Mouse (Mus musculus) layer of hippocampus, adult 8-10 months (tissue): ENCODE data around the gene Tmem54. TPM values are rescaled to one million over a fixed set of nuclear protein-coding genes. Genes with fewer than 3 reads are reported as not detected.

Experiments
- DNase-seq, 2 experiments: peaks; one replicate each; pipeline ENCODE4 v3.0.0; 2022; ENCODE audit warnings: low spot score in 2 of 2
- total RNA-seq, 4 experiments: library from RNA; stranded (reverse); gene quantifications; 2 replicates each; pipeline ENCODE4 v1.2.4; 2022

Tmem54 gene
- total RNA-seq, 4 experiments from 2014 or later, result not detected

DNA sequence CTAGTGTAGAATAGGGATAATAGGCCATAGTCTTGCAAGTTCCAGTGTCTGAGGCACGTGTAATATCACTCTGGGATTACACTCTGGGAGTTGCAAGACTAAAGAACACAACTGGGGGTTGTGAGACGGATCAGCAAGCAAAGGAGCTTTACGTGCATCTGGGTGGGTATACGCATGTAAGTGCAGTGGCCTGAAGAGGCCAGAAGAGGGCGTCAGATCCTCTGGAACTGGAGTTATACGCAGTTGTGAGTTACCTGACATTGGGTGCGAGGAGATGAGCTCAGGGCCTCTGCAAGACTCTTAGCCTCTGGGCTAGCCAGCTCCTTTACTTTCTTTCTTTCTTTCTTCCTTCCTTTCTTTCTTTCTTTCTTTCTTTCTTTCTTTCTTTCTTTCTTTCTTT, 8.3 kb upstream of the Tmem54 start:
- DNase-seq, result no peak

DNA sequence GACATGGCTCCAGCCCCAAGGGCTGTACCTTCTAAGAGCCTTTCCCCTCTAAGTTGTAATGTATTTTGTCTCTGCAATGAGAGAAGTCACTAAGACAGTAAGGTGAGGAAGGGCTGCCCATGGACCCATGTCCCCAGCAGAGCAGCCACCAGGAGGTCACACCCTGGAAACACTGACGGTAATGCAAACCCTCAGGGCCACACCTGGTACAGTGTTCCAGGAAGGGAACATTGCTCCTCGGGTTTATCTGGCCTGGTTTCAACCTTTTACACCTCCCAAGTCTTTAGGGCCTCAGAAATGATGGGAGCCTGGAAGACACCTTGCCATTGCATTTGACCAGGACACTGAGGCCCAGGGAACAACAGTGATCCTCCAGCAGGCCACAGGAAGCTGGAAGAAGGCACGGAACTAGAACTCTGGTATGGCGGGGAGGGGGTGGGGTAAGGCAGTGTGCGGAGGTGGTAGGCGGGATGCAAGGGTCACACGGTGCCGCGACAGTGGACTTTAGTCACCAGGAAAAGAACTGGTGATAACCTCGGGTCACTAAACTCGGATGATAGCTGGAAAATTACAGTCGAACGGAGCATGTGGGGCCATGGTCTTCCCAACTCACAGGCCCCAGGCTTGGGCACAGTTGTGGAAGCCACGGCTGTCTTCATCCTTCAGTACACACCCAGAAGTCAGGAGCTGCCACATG, 3.1 kb upstream of the Tmem54 start:
- DNase-seq, result no peak

DNA sequence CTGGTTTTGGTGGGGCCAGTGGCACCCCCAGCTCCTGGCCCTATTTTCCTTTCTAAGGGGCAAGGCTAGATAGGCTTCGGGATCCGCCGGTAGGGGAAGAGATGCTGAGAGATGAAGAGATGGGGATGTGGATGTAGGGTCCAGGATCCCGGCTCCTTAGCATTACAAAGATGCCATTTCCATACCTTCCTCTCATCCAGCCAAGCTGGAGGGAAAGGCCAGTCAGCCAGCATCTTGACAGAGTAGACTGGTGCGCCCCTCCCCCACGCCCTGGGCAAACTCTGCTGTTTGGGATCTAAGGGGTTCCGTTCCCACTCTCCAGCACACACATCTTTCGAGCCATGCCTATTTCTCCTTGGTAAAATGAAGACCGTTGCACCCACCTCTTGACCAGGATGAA, 725 bp downstream of the Tmem54 start:
- DNase-seq, result no peak

GRCm38 (mm10) chr4:129107348-129107899, 2.1 kb downstream of the Tmem54 start:
- no peak for DNase-seq

- DNase-seq, result no peak
Measured at GRCm38 (mm10) chr4:129108624-129109023, 3.3 kb downstream of the Tmem54 start.

DNA sequence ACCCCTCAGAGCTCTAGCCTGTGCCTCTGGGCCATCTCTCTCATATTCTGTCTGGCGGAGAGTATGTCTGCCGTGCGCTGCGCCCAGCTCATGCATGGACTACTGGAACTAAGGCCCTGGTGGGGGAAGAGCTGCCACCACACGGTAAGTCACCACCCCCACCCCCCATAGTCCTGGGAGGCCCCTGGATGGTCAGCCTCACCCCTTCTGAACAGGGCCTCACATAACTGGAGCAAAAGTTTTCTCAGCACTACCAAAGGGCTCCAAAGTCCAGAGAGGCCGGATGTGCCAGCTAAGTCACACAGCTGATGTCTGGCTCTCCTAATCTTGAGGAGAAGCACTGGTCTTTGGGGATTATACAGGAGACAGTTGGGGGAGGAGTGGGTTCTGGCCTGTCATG, 5.5 kb downstream of the Tmem54 start:
- DNase-seq, result no peak

GRCm38 (mm10) chr4:129111350-129111749, 6.0 kb downstream of the Tmem54 start:
- DNase-seq, result no peak

GRCm38 (mm10) chr4:129112231-129112630, 6.9 kb downstream of the Tmem54 start:
- DNase-seq, result no peak

GRCm38 (mm10) chr4:129113083-129113988, 8.0 kb downstream of the Tmem54 start:
- DNase-seq, result peak; percentile 87 to 88

DNA sequence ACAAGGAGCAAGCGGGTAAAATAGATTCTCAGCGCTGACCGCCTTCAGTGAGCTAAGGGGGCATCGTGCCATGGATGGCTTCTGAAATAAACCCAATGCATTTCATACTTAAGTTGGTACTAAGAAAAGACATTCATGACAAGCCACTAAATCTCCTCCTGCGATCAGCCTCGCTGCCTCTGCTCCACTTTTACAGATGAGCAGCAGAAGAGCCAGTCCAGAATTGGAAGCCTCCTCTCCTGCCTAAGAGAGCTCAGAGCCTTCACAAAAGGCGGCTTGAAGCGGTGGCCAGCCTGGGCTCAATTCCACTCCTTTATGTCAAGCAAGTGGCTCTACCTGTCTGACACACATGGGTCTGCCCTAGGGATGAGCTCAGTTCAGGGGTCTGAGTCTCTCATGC, 11.4 kb downstream of the Tmem54 start:
- no peak for DNase-seq

DNA sequence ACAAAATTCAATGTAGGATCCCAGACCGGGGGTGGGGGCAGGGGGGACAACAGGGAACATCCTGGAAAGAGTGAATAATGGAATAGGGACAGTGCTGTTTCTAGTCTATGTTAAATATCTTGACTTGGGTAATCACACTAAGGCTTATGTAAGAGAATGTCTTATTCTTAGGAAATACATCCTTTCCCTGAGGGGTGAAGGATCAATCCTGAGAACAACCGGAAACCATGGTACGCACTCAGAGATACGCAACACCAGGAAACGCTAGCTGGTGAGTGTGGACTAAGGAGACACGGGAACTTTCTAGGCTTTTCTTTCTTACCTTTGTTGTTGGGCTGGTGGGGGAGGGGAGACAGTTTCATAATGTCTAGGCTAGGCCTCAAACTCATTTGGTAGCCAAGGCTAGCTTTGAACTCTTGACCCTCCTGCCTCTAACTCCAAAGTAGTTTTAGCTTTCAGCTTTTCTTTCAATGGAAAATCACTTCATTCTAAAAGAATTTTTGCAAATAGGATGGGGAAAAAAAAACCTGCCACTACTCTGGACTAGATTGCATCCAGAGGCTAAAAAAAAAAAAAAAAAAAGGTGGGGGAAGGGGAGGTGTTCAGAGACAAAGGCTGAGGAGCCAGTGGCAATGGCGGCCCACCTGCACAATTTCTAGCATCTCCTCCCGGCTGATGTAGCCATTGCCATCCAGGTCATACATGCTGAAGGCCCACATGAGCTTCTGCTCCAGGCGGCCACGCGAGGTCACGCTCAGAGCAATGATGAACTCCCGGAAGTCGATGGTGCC, 12.6 kb downstream of the Tmem54 start:
- DNase-seq, result no peak

GRCm38 (mm10) chr4:129119708-129120107, 14.4 kb downstream of the Tmem54 start:
- DNase-seq, result no peak

- no peak for DNase-seq
Measured at GRCm38 (mm10) chr4:129120520-129121445, 15.4 kb downstream of the Tmem54 start.

GRCm38 (mm10) chr4:129121569-129122086, 16.3 kb downstream of the Tmem54 start, which contains the start of gene Hpca:
TSS of gene Hpca (minus strand) at chr4:129122036.
- DNase-seq, result no peak

DNA sequence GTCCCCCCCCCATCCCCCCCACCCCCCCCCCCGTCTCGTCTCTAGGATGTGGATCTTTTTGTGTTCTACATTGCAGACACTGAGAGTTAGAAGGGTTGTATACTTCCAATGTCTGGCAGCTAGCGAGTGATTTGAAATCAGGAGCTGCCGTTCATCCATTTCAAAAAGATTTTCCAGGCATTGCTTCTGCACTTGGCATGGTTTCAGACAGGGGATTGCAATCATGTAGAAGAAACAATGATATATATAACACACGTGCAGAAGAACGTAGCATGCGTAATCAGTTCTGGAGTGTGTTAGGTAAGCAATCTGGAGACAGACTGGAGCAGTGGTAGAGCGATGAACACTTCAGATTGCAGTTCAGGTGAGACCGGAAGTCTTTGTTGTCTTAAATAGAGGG, 16.8 kb downstream of the Tmem54 start:
- DNase-seq, result no peak

- peak in 1 of 2 experiments; percentile 79 for DNase-seq
Measured at GRCm38 (mm10) chr4:129122719-129123118, 17.4 kb downstream of the Tmem54 start.

DNA sequence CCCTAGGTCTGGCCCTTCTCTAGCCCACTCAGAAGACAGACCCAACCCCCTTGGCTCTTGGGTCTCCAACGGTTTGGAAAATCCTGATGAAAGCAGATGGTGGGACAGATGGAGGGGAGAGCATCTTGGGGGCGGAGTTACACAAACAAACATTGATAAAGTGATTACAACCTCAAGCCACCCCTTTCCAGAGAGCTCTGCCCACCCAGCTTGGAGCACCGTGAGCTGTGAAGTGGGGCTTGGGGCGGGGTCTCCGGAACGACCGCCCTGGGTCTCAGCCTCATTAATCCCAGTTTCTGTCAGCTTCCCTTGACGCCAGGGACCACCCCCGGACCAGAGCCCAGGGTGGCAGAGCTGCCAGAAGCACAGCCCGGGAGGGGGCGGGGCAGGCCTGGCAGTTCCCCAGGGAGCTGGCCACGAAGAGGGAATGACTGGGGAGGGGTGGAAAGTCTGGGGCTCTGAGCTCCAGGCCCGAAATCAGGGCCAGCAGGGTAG, 19.4 kb downstream of the Tmem54 start:
- peak in 1 of 2 experiments; percentile 79 for DNase-seq

- DNase-seq, result no peak
Measured at GRCm38 (mm10) chr4:129125736-129126451, 20.5 kb downstream of the Tmem54 start.
